Mouse (Mus musculus): ENCODE measurements at regions not wholly inside any gene's neighbourhood (a gene's known extent, or its start where the extent isn't known, plus 50 kb on each side); places are given as distances from the start of the nearest gene placed in this dataset.

DNA sequence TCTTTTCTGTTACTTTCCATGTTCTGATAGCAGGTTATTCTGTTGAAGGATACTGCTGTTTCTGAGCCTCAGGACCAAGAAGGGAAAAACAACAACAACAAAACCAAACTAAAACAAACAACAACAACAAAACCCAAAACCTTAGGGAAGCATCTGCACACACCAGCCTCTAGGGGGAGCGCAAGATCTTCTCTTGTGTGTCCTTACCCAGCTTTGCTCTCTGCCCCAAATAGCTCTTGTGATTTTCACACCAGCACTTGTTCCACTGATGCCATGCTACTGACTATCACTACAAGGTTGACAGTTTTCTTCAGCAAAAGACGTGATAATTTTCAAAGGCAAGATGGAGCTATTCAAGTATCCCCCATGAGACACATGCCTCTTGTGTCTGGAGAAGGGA is 59.8 kb upstream of the Nrg3 start:
- DNase-seq (ENCODE audit: low spot score) (peak; percentile 57), ATAC-seq (replicated peaks; ENCODE audit: low FRiP score) (peak; percentile 70)
- Histone ChIP-seq H3K36me3 (ENCODE audit: control insufficient read depth, insufficient read depth, low read length) (no peaks in the 10 kb centered on the region), H3K4me1 (replicated peaks; ENCODE audit: control insufficient read depth, insufficient read depth, low read length) (no peaks in the 10 kb centered on the region), H3K27me3 (ENCODE audit: control insufficient read depth, insufficient read depth, low read length) (no peaks in the 10 kb centered on the region), H3K27ac (ENCODE audit: low read depth, low read length) (no peak overlapping the region), H3K4me3 (ENCODE audit: low read depth, low read length) (no peak overlapping the region), H3K4me2 (ENCODE audit: low read depth, low read length, severe bottlenecking) (no peak overlapping the region), H3K9me3 (ENCODE audit: control insufficient read depth, low read length) (no peaks in the 10 kb centered on the region), H3K9ac (ENCODE audit: low read length) (no peak overlapping the region)
- WGBS, result 20% methylated on average over 2 of the region's 2 CpGs
